Mouse (Mus musculus) heart, postnatal 25 days (tissue): Measurements from ENCODE around the gene Cyp2c39. TPM values are rescaled to one million over a fixed set of nuclear protein-coding genes. Genes with fewer than 3 reads are reported as not detected.
"Not testable (repeated sequence)": the region's sequence is repeated elsewhere in the genome, so short reads cannot be mapped to it uniquely, and the experiment has no call there.

Experiments
- DNase-seq: peaks from one replicate; pipeline ENCODE4 v3.0.0; 2022; ENCODE audit warnings: low spot score
- intact Hi-C: fragments of 180-260 bp; cut with DNase I; formaldehyde crosslinking; loops from one replicate; pipeline ENCODE4 v1.15.1; 2025
- total RNA-seq, 2 experiments: library from RNA; stranded (reverse); gene quantifications; 2 replicates each; pipeline ENCODE4 v1.2.3; 2021

Gene Cyp2c39
- total RNA-seq: not detected

- no peak for DNase-seq
- intact Hi-C loops: no loop called here
These were observed at the start of gene Cyp2c39 for GRCm38 (mm10) chr19:39510534-39510933. Gene Cyp2c39, plus strand, starts transcription at chr19:39510862.

- DNase-seq: no peak
- intact Hi-C loops: no loop called here
These were observed 47.7 kb upstream of the Cyp2c39 start, which contains the start of gene Cyp2c38 for GRCm38 (mm10) chr19:39462941-39463340. Gene Cyp2c38, minus strand, starts transcription at chr19:39463075.

GRCm38 (mm10) chr19:39463923-39464322, 46.7 kb upstream of the Cyp2c39 start:
- no peak for DNase-seq
- intact Hi-C loops: no loop called here

GRCm38 (mm10) chr19:39483961-39484360, 26.7 kb upstream of the Cyp2c39 start:
- intact Hi-C loops, DNase-seq: not testable (repeated sequence)

- intact Hi-C loops: no loop called here
- DNase-seq: no peak
These were observed 4.3 kb upstream of the Cyp2c39 start for GRCm38 (mm10) chr19:39506341-39506740.

GRCm38 (mm10) chr19:39509533-39509932, 1.1 kb upstream of the Cyp2c39 start:
- DNase-seq: no peak
- intact Hi-C loops: no loop called here

Other genes starting within 250 kb of the Cyp2c39 start
- gene Cyp2c29, start 241.5 kb upstream of the Cyp2c39 start, total RNA-seq: not detected
- gene Cyp2c38, start 47.8 kb upstream of the Cyp2c39 start, total RNA-seq: not detected
- not detected for gene Cyp2c67, start 138.2 kb downstream of the Cyp2c39 start, total RNA-seq
- gene Cyp2c68, start 230.2 kb downstream of the Cyp2c39 start, total RNA-seq: not detected